10 mouse cellular contexts compared by ENCODE assay signal in genomic region chr8:120371725-120372457, GRCm38 (mm10).
DNase-seq lines count a peak whose midpoint lies in the region; ATAC-seq and TF ChIP-seq lines count a peak whose summit lies in the region.
"Had no signal": no experiment of that assay in that cellular context is flagged by ENCODE, and none has a peak within 500 bp of the region (broad histone marks: within the 10 kb centered on the region; RNA-seq: fewer than 3 reads in every experiment).

No protein-coding gene starts in this region.

- no peak for DNase-seq in frontal cortex, postnatal 14 days (ENCODE audit: low spot score in 2 of 2)
- no peak for DNase-seq in lung, embryonic 14.5 days
- no peak for DNase-seq in lung, adult 18-20 months
- DNase-seq in spleen, postnatal 14 days (ENCODE audit: low spot score in 2 of 2): peak; percentile 60 to 70
- no peak for DNase-seq in layer of hippocampus, adult 18-20 months (ENCODE audit: low spot score in 2 of 2)
- DNase-seq in adrenal gland, adult 8-10 months: no peak
- DNase-seq: kidney, adult 2 months had no signal

- WGBS in lung, embryonic 14.5 days: 60% methylated on average over 8 of the region's 8 CpGs

- peak; percentile 79 for ATAC-seq in frontal cortex, adult (ENCODE audit: low TSS enrichment)
- ATAC-seq in lung, embryonic 14.5 days (ENCODE audit: insufficient read depth): peak; percentile 14; the same call in 1 of the 2 replicates
- ATAC-seq in hematopoietic stem cell, adult 5-6 weeks (replicated peaks in 1 of 2; ENCODE audit: insufficient read depth in 1 of 2, low FRiP score in 2 of 2, low TSS enrichment in 1 of 2, low read depth in 1 of 2, poor library complexity in 2 of 2, severe bottlenecking in 2 of 2): peak; percentile 47 to 48

- H3K27me3 ChIP-seq in lung, embryonic 14.5 days (ENCODE audit: insufficient read depth, low read length): no peaks in the 10 kb centered on the region
- H3K27me3 ChIP-seq: embryonic facial prominence, embryonic 12.5 days had no signal

- 0 out of 2 replicates have a peak overlapping the region, but pooled peaks have one; percentile 5 for H3K4me2 ChIP-seq in lung, embryonic 14.5 days
- H3K4me2 ChIP-seq: embryonic facial prominence, embryonic 12.5 days had no signal

- H3K9ac ChIP-seq in lung, embryonic 14.5 days: peak overlapping the region; percentile 3; the same call in 1 of the 2 replicates
- H3K9ac ChIP-seq: embryonic facial prominence, embryonic 12.5 days had no signal

- H3K4me3 ChIP-seq in lung, embryonic 14.5 days (ENCODE audit: low read depth, low read length): no peak overlapping the region
- H3K4me3 ChIP-seq: embryonic facial prominence, embryonic 12.5 days had no signal

- peaks cover 47% of the 10 kb centered on the region for H3K4me1 ChIP-seq in lung, embryonic 14.5 days (ENCODE audit: insufficient read depth)

- H3K9me3 ChIP-seq in lung, embryonic 14.5 days (ENCODE audit: low read depth, low read length): no peaks in the 10 kb centered on the region
- H3K9me3 ChIP-seq: embryonic facial prominence, embryonic 12.5 days had no signal

- H3K27ac ChIP-seq in lung, embryonic 14.5 days (ENCODE audit: low read depth): no peak overlapping the region
- H3K27ac ChIP-seq: embryonic facial prominence, embryonic 12.5 days had no signal

- H3K36me3 ChIP-seq in lung, embryonic 14.5 days (ENCODE audit: insufficient read depth): no peaks in the 10 kb centered on the region
- H3K36me3 ChIP-seq: embryonic facial prominence, embryonic 12.5 days had no signal

- no peak for TF ChIP-seq CTCF in lung, embryonic 14.5 days (IDR thresholded peaks at IDR 0.05; ENCODE audit: low read depth)

Comparison
In these comparisons a context has a peak if more than half of its experiments do, and no peak if none do; other contexts are left out.
1. ATAC-seq: peak in every context shown above with its lines; median percentile 79 in frontal cortex, adult; 48 in hematopoietic stem cell, adult 5-6 weeks; 14 in lung, embryonic 14.5 days.
2. DNase-seq: peak in spleen, postnatal 14 days (2 of 2); none in frontal cortex, postnatal 14 days (0 of 2), lung, embryonic 14.5 days (single experiment), lung, adult 18-20 months (0 of 2), layer of hippocampus, adult 18-20 months (0 of 2) and adrenal gland, adult 8-10 months (single experiment).